ENCODE assay signal across 23 mouse cellular contexts in the genomic region with DNA sequence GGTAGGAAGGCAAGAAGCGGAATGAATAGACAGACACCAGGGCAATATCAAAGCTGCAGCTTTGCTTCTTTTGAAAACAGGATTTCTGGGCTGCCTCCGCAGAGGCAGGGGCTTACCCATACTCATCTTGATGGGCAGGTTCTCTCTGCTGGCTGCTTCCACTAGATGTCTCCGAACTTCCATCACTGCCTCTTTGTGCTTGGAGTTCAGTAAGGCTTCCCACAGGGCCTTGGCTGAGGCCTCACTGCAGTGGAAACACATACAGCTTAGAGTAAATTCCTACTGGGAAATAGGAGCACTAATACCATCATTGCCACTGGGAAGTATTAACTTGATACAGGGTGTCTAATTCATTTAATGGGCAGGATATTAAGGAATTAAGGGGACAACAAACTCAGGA. TPM values are rescaled to one million over a fixed set of nuclear protein-coding genes. Genes with fewer than 3 reads are reported as not detected.
DNase-seq lines count a peak whose midpoint lies in the region; ATAC-seq and TF ChIP-seq lines count a peak whose summit lies in the region.
"Had no signal": no experiment of that assay in that cellular context is flagged by ENCODE, and none has a peak within 500 bp of the region (broad histone marks: within the 10 kb centered on the region; RNA-seq: fewer than 3 reads in every experiment).

No protein-coding gene starts in this region.

- H3K9me3 ChIP-seq in kidney, postnatal 0 days (replicated peaks; ENCODE audit: low read length), result no peaks in the 10 kb centered on the region
- H3K9me3 ChIP-seq in kidney, embryonic 15.5 days (replicated peaks), result no peaks in the 10 kb centered on the region
- no peaks in the 10 kb centered on the region for H3K9me3 ChIP-seq in intestine, embryonic 16.5 days (ENCODE audit: control insufficient read depth, low read length)
- H3K9me3 ChIP-seq: embryonic facial prominence, embryonic 12.5 days; heart, embryonic 10.5 days; hindbrain, embryonic 13.5 days; midbrain, embryonic 12.5 days; neural tube, embryonic 15.5 days had no signal

- H3K4me1 ChIP-seq in kidney, postnatal 0 days (replicated peaks; ENCODE audit: insufficient read depth, low read length), result no peaks in the 10 kb centered on the region
- H3K4me1 ChIP-seq in kidney, embryonic 15.5 days, result peaks cover 11% of the 10 kb centered on the region; the same call in 1 of the 2 replicates
- no peaks in the 10 kb centered on the region for H3K4me1 ChIP-seq in intestine, embryonic 16.5 days (ENCODE audit: control insufficient read depth, insufficient read depth, low read length)
- H3K4me1 ChIP-seq: neural tube, embryonic 15.5 days had no signal

- H3K36me3 ChIP-seq in kidney, postnatal 0 days (ENCODE audit: insufficient read depth, low read length), result no peaks in the 10 kb centered on the region
- no peaks in the 10 kb centered on the region for H3K36me3 ChIP-seq in kidney, embryonic 15.5 days
- H3K36me3 ChIP-seq in intestine, embryonic 16.5 days (ENCODE audit: control insufficient read depth, insufficient read depth, low read length), result no peaks in the 10 kb centered on the region
- H3K36me3 ChIP-seq: embryonic facial prominence, embryonic 12.5 days; heart, embryonic 10.5 days; hindbrain, embryonic 13.5 days; midbrain, embryonic 12.5 days; neural tube, embryonic 15.5 days had no signal

- no peak overlapping the region for H3K9ac ChIP-seq in kidney, postnatal 0 days (ENCODE audit: low read depth, low read length)
- no peak overlapping the region for H3K9ac ChIP-seq in kidney, embryonic 15.5 days
- no peak overlapping the region for H3K9ac ChIP-seq in intestine, embryonic 16.5 days (ENCODE audit: low read depth, low read length)
- H3K9ac ChIP-seq: embryonic facial prominence, embryonic 12.5 days; hindbrain, embryonic 13.5 days; liver, postnatal 0 days; midbrain, embryonic 12.5 days; neural tube, embryonic 15.5 days had no signal

- no peaks in the 10 kb centered on the region for H3K27me3 ChIP-seq in kidney, postnatal 0 days (ENCODE audit: insufficient read depth, low read length)
- no peaks in the 10 kb centered on the region for H3K27me3 ChIP-seq in kidney, embryonic 15.5 days
- no peaks in the 10 kb centered on the region for H3K27me3 ChIP-seq in intestine, embryonic 16.5 days (replicated peaks; ENCODE audit: control insufficient read depth, insufficient read depth, low read length)
- H3K27me3 ChIP-seq: embryonic facial prominence, embryonic 12.5 days; hindbrain, embryonic 13.5 days; midbrain, embryonic 12.5 days; neural tube, embryonic 15.5 days had no signal

- WGBS in kidney, postnatal 0 days, result 80% methylated on average over 3 of the region's 3 CpGs
- 71% methylated on average over 3 of the region's 3 CpGs for WGBS in kidney, embryonic 15.5 days
- 82% methylated on average over 3 of the region's 3 CpGs for WGBS in intestine, embryonic 16.5 days

- no peak overlapping the region for H3K27ac ChIP-seq in kidney, postnatal 0 days
- H3K27ac ChIP-seq in kidney, embryonic 15.5 days, result no peak overlapping the region
- no peak overlapping the region for H3K27ac ChIP-seq in intestine, embryonic 16.5 days (ENCODE audit: low read length)
- H3K27ac ChIP-seq: embryonic facial prominence, embryonic 12.5 days; heart, embryonic 10.5 days; hindbrain, embryonic 13.5 days; midbrain, embryonic 12.5 days; neural tube, embryonic 15.5 days had no signal

- H3K4me2 ChIP-seq in kidney, postnatal 0 days (ENCODE audit: low read length), result no peak overlapping the region
- H3K4me2 ChIP-seq in kidney, embryonic 15.5 days, result no peak overlapping the region
- H3K4me2 ChIP-seq in intestine, embryonic 16.5 days (ENCODE audit: low read depth, low read length), result no peak overlapping the region
- H3K4me2 ChIP-seq: embryonic facial prominence, embryonic 12.5 days; hindbrain, embryonic 13.5 days; midbrain, embryonic 12.5 days; neural tube, embryonic 15.5 days had no signal

- ATAC-seq in kidney, postnatal 0 days (replicated peaks; ENCODE audit: low FRiP score, low read depth), result no peak
- ATAC-seq in kidney, embryonic 15.5 days (replicated peaks; ENCODE audit: low FRiP score), result no peak
- ATAC-seq in intestine, embryonic 16.5 days, result no peak
- ATAC-seq: liver, postnatal 0 days had no signal

- peak; percentile 16; the same call in 1 of the 2 replicates for TF ChIP-seq CTCF in kidney, postnatal 0 days (IDR thresholded peaks at IDR 0.05; ENCODE audit: low read depth)

- no peak overlapping the region for H3K4me3 ChIP-seq in kidney, postnatal 0 days (replicated peaks; ENCODE audit: low read depth, low read length)
- no peak overlapping the region for H3K4me3 ChIP-seq in kidney, embryonic 15.5 days (replicated peaks)
- no peak overlapping the region for H3K4me3 ChIP-seq in intestine, embryonic 16.5 days (ENCODE audit: low read length)
- H3K4me3 ChIP-seq: embryonic facial prominence, embryonic 12.5 days; heart, embryonic 10.5 days; hindbrain, embryonic 13.5 days; midbrain, embryonic 12.5 days; myocyte; neural tube, embryonic 15.5 days had no signal

- peak; percentile 46 to 66 for DNase-seq in cerebellum, postnatal 10 days
- no peak for DNase-seq in cerebellum, adult 11-12 months
- DNase-seq in kidney, postnatal 0 days (ENCODE audit: low spot score), result no peak
- peak; percentile 60 for DNase-seq in 3T3-L1 (ENCODE audit: low read depth, low spot score)
- DNase-seq in embryo, embryonic 10 days (ENCODE audit: low spot score), result peak; percentile 39
- no peak for DNase-seq in ovary, postnatal 14 days (ENCODE audit: low spot score)
- DNase-seq: adrenal gland, postnatal 25 days; gastrocnemius, postnatal 25 days; heart, postnatal 10 days; kidney, adult 11 months; kidney, postnatal 14 days; liver; liver, postnatal 0 days; lung, postnatal 36 days; thymus, adult 18-20 months had no signal

RNA-seq across cellular contexts. Expression of a gene that starts 49.5 kb away (rescaled TPM):
- 15.4 and 16.8 TPM in 2 replicates for polyA plus RNA-seq in kidney, postnatal 0 days (2015; fragmentation: Nextera tagmentation; extraction: Ambion mirVana)
- polyA plus RNA-seq in kidney, embryonic 15.5 days (2015; fragmentation: Nextera tagmentation; extraction: Ambion mirVana), result 17.7 and 18.3 TPM in 2 replicates
- polyA plus RNA-seq in intestine, embryonic 16.5 days (2015; fragmentation: Nextera tagmentation; extraction: Ambion mirVana), result 17.7 and 19.6 TPM in 2 replicates

RNA-seq across cellular contexts. Expression of a gene that starts 53.2 kb away (rescaled TPM):
- 63.4 and 68.3 TPM in 2 replicates for polyA plus RNA-seq in kidney, postnatal 0 days (2015; fragmentation: Nextera tagmentation; extraction: Ambion mirVana)
- polyA plus RNA-seq in kidney, embryonic 15.5 days (2015; fragmentation: Nextera tagmentation; extraction: Ambion mirVana), result 100 and 104 TPM in 2 replicates
- 60.0 and 61.0 TPM in 2 replicates for polyA plus RNA-seq in intestine, embryonic 16.5 days (2015; fragmentation: Nextera tagmentation; extraction: Ambion mirVana)

Comparison
In these comparisons a context has a peak if more than half of its experiments do, and no peak if none do; other contexts are left out.
1. DNase-seq: peak in cerebellum, postnatal 10 days (2 of 2), 3T3-L1 (single experiment) and embryo, embryonic 10 days (single experiment); none in cerebellum, adult 11-12 months (single experiment), kidney, postnatal 0 days (single experiment) and ovary, postnatal 14 days (single experiment).